Mouse (Mus musculus): ENCODE measurements around the gene Gpx3. TPM values are rescaled to one million over a fixed set of nuclear protein-coding genes. Genes with fewer than 3 reads are reported as not detected.

Gpx3 gene
- total RNA-seq, 2 experiments from 2014 or later = 5.1 to 9.6 TPM

GRCm38 (mm10) chr11:54910081-54910665 lies 7.9 kb downstream of the Gpx3 start:
- no peak for DNase-seq
- intact Hi-C loops (cut with DNase I) = no loop called here

GRCm38 (mm10) chr11:54911201-54911600 lies 8.9 kb downstream of the Gpx3 start:
- intact Hi-C loops (cut with DNase I) = no loop called here

GRCm38 (mm10) chr11:54911671-54912502 lies 9.6 kb downstream of the Gpx3 start:
- intact Hi-C loops (cut with DNase I) = no loop called here
- no peak for DNase-seq

More at GRCm38 (mm10) chr11:54911201-54911600, 8.9 kb downstream of the Gpx3 start:
- DNase-seq = no peak

- intact Hi-C loops (cut with DNase I) = no loop called here
- DNase-seq = no peak
Measured at GRCm38 (mm10) chr11:54912503-54913316, 10.5 kb downstream of the Gpx3 start.

GRCm38 (mm10) chr11:54913841-54914240 lies 11.6 kb downstream of the Gpx3 start:
- DNase-seq = no peak
- intact Hi-C loops (cut with DNase I) = no loop called here

- DNase-seq = no peak
- intact Hi-C loops (cut with DNase I) = no loop called here
Measured at GRCm38 (mm10) chr11:54917461-54917860, 15.2 kb downstream of the Gpx3 start.

- DNase-seq = no peak
- intact Hi-C loops (cut with DNase I) = no loop called here
Measured at GRCm38 (mm10) chr11:54918273-54918672, 16.0 kb downstream of the Gpx3 start.

- intact Hi-C loops (cut with DNase I) = no loop called here
- no peak for DNase-seq
Measured at GRCm38 (mm10) chr11:54920127-54920972, 18.1 kb downstream of the Gpx3 start.

GRCm38 (mm10) chr11:54920973-54921580 lies 18.8 kb downstream of the Gpx3 start:
- intact Hi-C loops (cut with DNase I) = no loop called here
- no peak for DNase-seq

GRCm38 (mm10) chr11:54921798-54922197 lies 19.5 kb downstream of the Gpx3 start:
- intact Hi-C loops (cut with DNase I) = no loop called here

GRCm38 (mm10) chr11:54922488-54922887 lies 20.2 kb downstream of the Gpx3 start:
- intact Hi-C loops (cut with DNase I) = no loop called here

More at GRCm38 (mm10) chr11:54921798-54922197, 19.5 kb downstream of the Gpx3 start:
- DNase-seq = no peak

GRCm38 (mm10) chr11:54924145-54924544 lies 21.9 kb downstream of the Gpx3 start:
- intact Hi-C loops (cut with DNase I) = no loop called here
- DNase-seq = no peak

More at GRCm38 (mm10) chr11:54922488-54922887, 20.2 kb downstream of the Gpx3 start:
- DNase-seq = no peak

- intact Hi-C loops (cut with DNase I) = no loop called here
Measured at GRCm38 (mm10) chr11:54927346-54928140, 25.3 kb downstream of the Gpx3 start.

GRCm38 (mm10) chr11:54928219-54928618 lies 26.0 kb downstream of the Gpx3 start:
- intact Hi-C loops (cut with DNase I) = no loop called here

More at GRCm38 (mm10) chr11:54927346-54928140, 25.3 kb downstream of the Gpx3 start:
- DNase-seq = peak; percentile 64

GRCm38 (mm10) chr11:54928886-54929285 lies 26.6 kb downstream of the Gpx3 start:
- no peak for DNase-seq
- intact Hi-C loops (cut with DNase I) = no loop called here

More at GRCm38 (mm10) chr11:54928219-54928618, 26.0 kb downstream of the Gpx3 start:
- DNase-seq = no peak

GRCm38 (mm10) chr11:54929290-54929689 lies 27.0 kb downstream of the Gpx3 start:
- no peak for DNase-seq
- intact Hi-C loops (cut with DNase I) = no loop called here

GRCm38 (mm10) chr11:54929744-54930143 lies 27.5 kb downstream of the Gpx3 start:
- intact Hi-C loops (cut with DNase I) = loop anchor here (2.0 kb wide), 1 partner anchor 55 kb away; no protein-coding TSS in a partner anchor
- no peak for DNase-seq

GRCm38 (mm10) chr11:54930318-54930979 lies 28.2 kb downstream of the Gpx3 start:
- intact Hi-C loops (cut with DNase I) = loop anchor here (2.0 kb wide), 1 partner anchor 54 kb away; no protein-coding TSS in a partner anchor

More at GRCm38 (mm10) chr11:54930318-54930979, 28.2 kb downstream of the Gpx3 start:
- DNase-seq = peak; percentile 57
